Mouse (Mus musculus): ENCODE data around the gene Castor1.

DNA sequence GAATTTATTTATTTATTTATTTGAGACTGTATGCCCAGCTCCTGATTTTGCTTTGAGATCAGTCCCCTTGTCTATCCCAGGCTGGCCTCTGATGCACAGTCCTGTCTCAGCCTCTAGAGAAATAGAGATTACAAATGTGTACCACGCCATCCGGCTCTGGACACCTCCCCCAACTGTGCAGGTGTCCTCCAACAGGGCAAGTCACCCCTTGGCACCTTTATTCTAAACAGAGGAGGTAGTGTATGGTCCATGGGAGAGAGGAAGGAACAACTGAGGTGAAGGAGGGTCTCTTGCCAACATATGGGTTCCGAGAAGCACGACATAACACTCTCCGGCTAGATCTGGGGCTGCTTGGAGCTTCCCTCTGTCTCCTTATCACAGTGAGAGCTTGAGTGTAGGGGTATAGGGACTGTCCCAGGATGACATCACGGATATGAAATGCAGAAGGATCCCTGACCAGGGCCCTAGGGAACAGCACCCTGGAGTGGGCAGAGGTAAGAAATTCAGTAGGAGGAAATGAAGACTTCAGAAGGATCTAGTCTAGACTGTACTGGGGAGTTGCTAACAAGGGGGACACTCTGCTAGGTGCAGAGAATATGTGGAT is 17.1 kb downstream of the Castor1 start:
- no peak for TF ChIP-seq POLR2A (IDR thresholded peaks at IDR 0.05; ENCODE audit: low read depth, low read length)
- no peak for TF ChIP-seq CTCF (conservative IDR thresholded peaks at IDR 0.05; ENCODE audit: insufficient read depth, insufficient read length, low read depth, low read length)
